Mouse (Mus musculus) erythroblast, embryonic 14.5 days (primary cell): ENCODE data around the gene Hmox2. TPM values are rescaled to one million over a fixed set of nuclear protein-coding genes. Genes with fewer than 3 reads are reported as not detected.
A peak's percentile ranks its signal among the peaks of the same experiment; 100 is the strongest.
"Not testable (repeated sequence)": the region's sequence is repeated elsewhere in the genome, so short reads cannot be mapped to it uniquely, and the experiment has no call there.

Experiments used
- H3K27me3 ChIP-seq: 2 replicates; pipeline ENCODE4 v1.6.1; 2012; ENCODE audit warnings: inconsistent platforms; ENCODE audit not compliant: control insufficient read depth
- H3K36me3 ChIP-seq: 2 replicates; pipeline ENCODE4 v1.6.1; 2012; ENCODE audit warnings: mild to moderate bottlenecking, inconsistent platforms; ENCODE audit not compliant: control insufficient read depth
- H3K4me1 ChIP-seq: 2 replicates; pipeline ENCODE4 v1.6.1; 2012; ENCODE audit warnings: inconsistent platforms; ENCODE audit not compliant: control insufficient read depth
- H3K4me3 ChIP-seq: replicated peaks from 2 replicates; pipeline ENCODE3; 2012; ENCODE audit warnings: moderate library complexity, mild to moderate bottlenecking, inconsistent platforms
- H3K9me3 ChIP-seq: 2 replicates; pipeline ENCODE4 v1.6.1; 2012; ENCODE audit warnings: low read length, inconsistent platforms, mixed read lengths; ENCODE audit not compliant: control insufficient read depth
- GATA1 ChIP-seq: IDR thresholded peaks from 2 replicates; pipeline ENCODE4 v1.6.1; 2012; ENCODE audit warnings: low read length, inconsistent platforms, mixed read lengths
- TAL1 ChIP-seq: IDR thresholded peaks from 3 replicates; pipeline ENCODE4 v1.6.1; 2012; ENCODE audit warnings: low read length, inconsistent platforms, mixed read lengths
- polyA plus RNA-seq: library from polyadenylated mRNA; stranded (reverse); fragments of >175 nt; gene quantifications from 2 replicates; pipeline ENCODE4 v1.2.3, GENCODE M21; 2012

Gene Hmox2
- polyA plus RNA-seq, 1 experiment, result 0.34 TPM

GRCm38 (mm10) chr16:4684457-4684791 lies 41.7 kb upstream of the Hmox2 start:
- no peaks in the 10 kb centered on the region for H3K9me3 ChIP-seq
- H3K27me3 ChIP-seq, result no peaks in the 10 kb centered on the region
- H3K36me3 ChIP-seq, result peaks cover 25% of the 10 kb centered on the region
- TF ChIP-seq TAL1, result no peak
- no peak for TF ChIP-seq GATA1
- peak overlapping the region; percentile 79 for H3K4me3 ChIP-seq
- H3K4me1 ChIP-seq, result peaks cover 55% of the 10 kb centered on the region

GRCm38 (mm10) chr16:4689371-4689770 lies 36.8 kb upstream of the Hmox2 start:
- peaks cover 72% of the 10 kb centered on the region for H3K36me3 ChIP-seq
- not testable (repeated sequence) for H3K27me3 ChIP-seq, H3K9me3 ChIP-seq, H3K4me3 ChIP-seq
- peaks cover 20% of the 10 kb centered on the region for H3K4me1 ChIP-seq

DNA sequence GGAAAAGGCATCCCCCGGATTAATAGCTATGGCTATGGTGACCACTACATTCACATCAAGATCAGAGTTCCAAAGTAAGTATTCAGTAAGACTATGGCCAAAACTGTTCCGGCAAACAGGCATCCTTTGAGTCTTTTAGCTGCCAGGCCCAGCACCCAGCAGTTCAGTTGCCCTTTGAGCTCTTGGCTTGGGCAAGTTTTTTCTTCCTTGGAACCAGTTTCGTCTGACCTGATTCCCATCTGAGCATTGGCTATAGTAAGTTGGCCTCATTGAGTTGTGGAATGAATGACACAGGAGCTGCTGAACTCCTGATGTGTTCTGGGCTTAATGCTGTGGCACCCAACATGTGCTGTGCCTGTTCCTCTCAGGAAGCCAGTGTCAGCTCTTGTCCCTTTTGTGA lies 24.9 kb upstream of the Hmox2 start:
- TF ChIP-seq GATA1 (no peak), TAL1 (no peak)
- H3K36me3 ChIP-seq, result peaks cover 98% of the 10 kb centered on the region

GRCm38 (mm10) chr16:4702646-4703045 lies 23.5 kb upstream of the Hmox2 start:
- no peaks in the 10 kb centered on the region for H3K4me1 ChIP-seq
- H3K36me3 ChIP-seq, result peaks cover 98% of the 10 kb centered on the region

More for the DNA sequence above, 24.9 kb upstream of the Hmox2 start:
- no peaks in the 10 kb centered on the region for H3K9me3 ChIP-seq
- no peak overlapping the region for H3K4me3 ChIP-seq
- no peaks in the 10 kb centered on the region for H3K27me3 ChIP-seq
- no peaks in the 10 kb centered on the region for H3K4me1 ChIP-seq

GRCm38 (mm10) chr16:4705541-4705940 lies 20.6 kb upstream of the Hmox2 start:
- Histone ChIP-seq H3K9me3 (no peaks in the 10 kb centered on the region), H3K36me3 (peaks cover 97% of the 10 kb centered on the region), H3K4me1 (no peaks in the 10 kb centered on the region), H3K27me3 (no peaks in the 10 kb centered on the region), H3K4me3 (no peak overlapping the region)
- no peak for TF ChIP-seq TAL1
- TF ChIP-seq GATA1, result no peak

More at GRCm38 (mm10) chr16:4702646-4703045, 23.5 kb upstream of the Hmox2 start:
- H3K27me3 ChIP-seq, result no peaks in the 10 kb centered on the region
- H3K4me3 ChIP-seq, result no peak overlapping the region
- H3K9me3 ChIP-seq, result no peaks in the 10 kb centered on the region
- TF ChIP-seq GATA1, result no peak

- H3K27me3 ChIP-seq, result no peaks in the 10 kb centered on the region
- no peak for TF ChIP-seq GATA1
- TF ChIP-seq TAL1, result no peak
- peaks cover 98% of the 10 kb centered on the region for H3K36me3 ChIP-seq
- no peaks in the 10 kb centered on the region for H3K9me3 ChIP-seq
- no peak overlapping the region for H3K4me3 ChIP-seq
- peaks cover 3% of the 10 kb centered on the region for H3K4me1 ChIP-seq
These were observed 15.0 kb upstream of the Hmox2 start for GRCm38 (mm10) chr16:4711173-4711572.

GRCm38 (mm10) chr16:4713861-4714710 lies 12.1 kb upstream of the Hmox2 start:
- Histone ChIP-seq H3K9me3 (no peaks in the 10 kb centered on the region), H3K27me3 (no peaks in the 10 kb centered on the region), H3K4me3 (no peak overlapping the region), H3K4me1 (peaks cover 18% of the 10 kb centered on the region), H3K36me3 (peaks cover 77% of the 10 kb centered on the region)
- TF ChIP-seq GATA1 (no peak), TAL1 (no peak)

GRCm38 (mm10) chr16:4717866-4718265 lies 8.3 kb upstream of the Hmox2 start:
- TF ChIP-seq GATA1 (no peak), TAL1 (no peak)

DNA sequence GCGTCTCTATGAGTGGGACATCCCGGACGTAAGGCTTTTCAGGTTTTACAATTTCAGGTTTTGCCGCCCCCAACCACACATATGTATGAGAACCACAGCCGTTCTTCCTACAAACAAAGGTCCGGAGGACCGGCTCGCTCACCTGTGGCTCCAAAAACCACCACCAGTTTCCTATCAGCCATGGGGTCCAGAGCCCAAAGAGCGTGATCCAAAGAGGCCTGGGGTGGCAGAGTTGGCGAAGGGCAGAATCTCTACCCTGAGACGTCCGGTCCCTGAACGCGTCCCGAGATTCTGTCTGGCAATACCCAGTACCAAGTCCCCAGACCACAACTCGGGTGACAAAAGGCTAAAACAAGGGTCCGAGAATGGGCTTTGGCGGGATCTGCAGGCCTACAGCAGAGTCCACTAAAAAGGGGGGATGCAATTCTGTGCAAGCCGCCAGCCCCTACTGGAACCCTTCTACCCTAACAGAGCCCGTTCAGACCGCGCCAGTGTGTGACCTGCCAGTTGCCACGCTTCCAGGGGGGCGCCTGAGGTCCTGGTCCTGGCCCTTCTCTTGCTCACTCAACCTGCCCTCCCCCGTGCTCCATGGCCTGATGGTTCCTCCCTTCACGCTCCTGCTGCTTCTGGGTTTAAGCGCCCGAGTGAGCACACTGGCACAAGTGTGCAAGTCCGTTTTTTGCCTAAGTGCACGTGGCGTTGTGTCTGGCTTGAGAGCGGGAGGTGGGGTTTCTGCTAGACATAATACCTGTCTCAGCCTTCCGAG lies 7.2 kb upstream of the Hmox2 start, which contains the start of gene Nmral1:
Gene Nmral1 (minus strand): TSS at position 604 of the 766 bp plus-strand sequence.
- TF ChIP-seq GATA1 (no peak), TAL1 (no peak)
- Histone ChIP-seq H3K36me3 (peaks cover 30% of the 10 kb centered on the region), H3K27me3 (no peaks in the 10 kb centered on the region), H3K9me3 (no peaks in the 10 kb centered on the region), H3K4me3 (peak within 1 kb of the TSS; percentile 85), H3K4me1 (peaks cover 35% of the 10 kb centered on the region)

More at GRCm38 (mm10) chr16:4717866-4718265, 8.3 kb upstream of the Hmox2 start:
- no peaks in the 10 kb centered on the region for H3K9me3 ChIP-seq
- peaks cover 41% of the 10 kb centered on the region for H3K36me3 ChIP-seq
- H3K27me3 ChIP-seq, result no peaks in the 10 kb centered on the region
- peak overlapping the region; percentile 85 for H3K4me3 ChIP-seq
- peaks cover 32% of the 10 kb centered on the region for H3K4me1 ChIP-seq
